Mouse (Mus musculus): Measurements from ENCODE around the gene Rgcc.

DNA sequence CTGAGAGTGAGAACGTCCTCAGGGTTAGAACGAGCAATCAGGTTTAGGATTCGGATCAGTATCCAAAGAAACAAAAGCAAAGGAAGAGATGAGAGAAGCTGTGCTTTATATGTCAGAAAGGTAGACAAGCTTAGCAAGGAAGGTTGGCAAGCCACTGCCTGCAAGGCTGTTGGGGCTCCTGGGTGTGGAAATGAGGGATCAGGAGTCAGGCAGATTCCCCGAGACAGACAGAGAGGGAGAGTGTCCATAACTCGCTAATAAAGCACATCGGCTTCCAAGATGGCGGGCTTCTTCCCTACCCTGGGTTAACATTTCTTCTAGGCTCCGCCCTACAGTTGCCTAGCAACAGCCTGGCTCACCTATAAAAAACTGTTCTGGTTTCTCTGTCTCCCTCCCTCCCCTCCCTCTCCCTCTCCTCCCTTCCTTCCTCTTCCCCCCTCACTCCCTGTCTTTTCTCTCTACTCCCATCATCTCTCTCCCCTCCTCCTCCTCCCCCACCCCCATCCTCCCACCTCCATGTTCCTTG lies 25.5 kb downstream of the Rgcc start:
- TF ChIP-seq CTCF (IDR thresholded peaks at IDR 0.05; ENCODE audit: low read depth) (no peak), EP300 (IDR thresholded peaks at IDR 0.05; ENCODE audit: low read depth) (no peak)
